Mouse (Mus musculus) midbrain, embryonic 15.5 days (tissue): ENCODE data around the gene Fbxl19. TPM values are rescaled to one million over a fixed set of nuclear protein-coding genes. Genes with fewer than 3 reads are reported as not detected.

Experiments used
- ATAC-seq: fragments of 200-750 bp; cut with Nextera tagmentation; replicated peaks from 2 replicates; pipeline ENCODE4 v1.8.0; 2017; ENCODE audit warnings: moderate TSS enrichment
- H3K27ac ChIP-seq: fragments of 300-500 bp; sonication (generic); 2 replicates; pipeline ENCODE4 v1.5.1; 2015; ENCODE audit warnings: mild to moderate bottlenecking, inconsistent platforms
- H3K27me3 ChIP-seq: fragments of 300-500 bp; sonication (generic); replicated peaks from 2 replicates; pipeline ENCODE4 v1.6.1; 2015; ENCODE audit warnings: inconsistent platforms
- H3K36me3 ChIP-seq: fragments of 300-500 bp; sonication (generic); replicated peaks from 2 replicates; pipeline ENCODE4 v1.6.1; 2015; ENCODE audit warnings: inconsistent platforms
- H3K4me1 ChIP-seq: fragments of 300-500 bp; sonication (generic); 2 replicates; pipeline ENCODE4 v1.6.1; 2015; ENCODE audit warnings: inconsistent platforms
- H3K4me2 ChIP-seq: fragments of 300-500 bp; sonication (generic); 2 replicates; pipeline ENCODE4 v1.6.1; 2015; ENCODE audit warnings: inconsistent platforms, mild to moderate bottlenecking, moderate library complexity
- H3K4me3 ChIP-seq: fragments of 300-500 bp; sonication (generic); 2 replicates; pipeline ENCODE4 v1.5.1; 2015; ENCODE audit warnings: mild to moderate bottlenecking, inconsistent platforms
- H3K9ac ChIP-seq: fragments of 300-500 bp; sonication (generic); 2 replicates; pipeline ENCODE4 v1.6.1; 2015; ENCODE audit warnings: mild to moderate bottlenecking, inconsistent platforms
- H3K9me3 ChIP-seq: fragments of 300-500 bp; sonication (generic); 2 replicates; pipeline ENCODE4 v1.6.1; 2016; ENCODE audit warnings: inconsistent platforms
- WGBS: fragments of 180-500 bp; shearing (Covaris S2); methylation state at CpG from one replicate; pipeline ENCODE4 v1.1.7; 2015; ENCODE audit warnings: mixed read lengths; 5-methylcytosine and 5-hydroxymethylcytosine counted together
- polyA plus RNA-seq: library from polyadenylated mRNA; unstranded; fragments of >200 nt; fragmentation: Nextera tagmentation; extraction: Ambion mirVana; gene quantifications from 2 replicates; pipeline ENCODE4 v1.2.1, GENCODE M21; 2015

The Fbxl19 gene
- polyA plus RNA-seq, 1 experiment from 2014 or later = 10.8 TPM

DNA sequence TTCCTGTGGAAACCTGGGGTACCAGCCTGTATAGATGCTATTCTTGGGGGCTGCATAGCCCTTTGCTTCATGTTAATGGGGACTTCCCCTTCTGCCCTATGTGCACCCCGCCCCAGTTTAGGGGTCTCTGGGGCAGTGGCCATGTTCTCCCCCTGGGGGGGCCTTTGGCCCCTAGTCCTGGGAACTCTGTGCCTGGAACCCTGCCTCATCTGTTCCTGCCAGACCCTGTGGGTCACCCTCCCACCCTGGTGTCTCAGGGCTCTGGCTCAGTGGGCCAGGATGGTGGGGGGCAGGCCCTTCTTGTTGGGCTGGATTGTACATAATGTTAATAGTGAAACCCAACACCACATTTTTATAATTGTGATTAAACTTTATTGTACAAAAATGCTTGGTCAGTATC, 55.4 kb downstream of the Fbxl19 start:
- H3K9me3 ChIP-seq = no peaks in the 10 kb centered on the region
- H3K4me1 ChIP-seq = peaks cover 9% of the 10 kb centered on the region
- no peaks in the 10 kb centered on the region for H3K27me3 ChIP-seq
- no peak for ATAC-seq
- no peak overlapping the region for H3K9ac ChIP-seq
- H3K27ac ChIP-seq = no peak overlapping the region
- H3K4me2 ChIP-seq = no peak overlapping the region
- no peak overlapping the region for H3K4me3 ChIP-seq
- H3K36me3 ChIP-seq = peaks cover 47% of the 10 kb centered on the region
- 94% methylated on average over 1 of the region's 1 CpGs for WGBS

DNA sequence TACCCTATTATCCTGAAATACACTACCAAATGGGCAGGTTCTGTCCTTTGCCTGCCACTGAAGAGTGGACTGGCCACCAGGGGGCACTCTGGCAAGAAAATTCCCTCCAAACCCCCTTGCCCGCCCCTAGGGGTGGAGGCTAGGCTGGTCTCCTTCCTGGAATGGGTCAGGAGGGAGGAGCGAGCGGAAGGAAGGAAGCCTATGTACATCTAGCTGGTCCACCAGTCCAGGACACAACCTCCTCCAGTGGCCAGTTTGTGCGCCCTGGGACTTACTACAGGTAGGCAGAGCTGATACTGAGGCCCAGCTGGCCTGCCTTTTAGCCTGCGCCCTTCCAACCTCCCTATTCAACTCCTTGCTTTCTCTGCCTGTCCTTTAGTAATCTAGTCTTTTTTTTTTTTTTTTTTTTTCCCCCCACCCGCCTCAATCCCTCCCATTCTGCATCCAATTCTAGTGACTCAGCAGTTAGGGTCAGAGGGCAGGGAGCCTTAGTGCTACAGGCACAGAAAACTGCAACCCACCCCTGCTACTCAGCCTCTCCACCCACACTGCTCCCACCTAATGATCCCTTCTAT, 56.2 kb downstream of the Fbxl19 start, which contains the start of gene Hsd3b7:
Hsd3b7 (plus strand) TSS at position 170 of the 575 bp plus-strand sequence.
- ATAC-seq = peak; percentile 66
- 29% methylated on average over 6 of the region's 6 CpGs for WGBS
- Histone ChIP-seq H3K4me2 (peak within 1 kb of the TSS; percentile 28; the same call in 1 of the 2 replicates), H3K36me3 (peaks cover 40% of the 10 kb centered on the region), H3K27me3 (no peaks in the 10 kb centered on the region), H3K9ac (no peak within 1 kb of the TSS; the same call in 1 of the 2 replicates), H3K4me1 (peaks cover 9% of the 10 kb centered on the region), H3K27ac (peak within 1 kb of the TSS; percentile 60), H3K4me3 (no peak within 1 kb of the TSS), H3K9me3 (no peaks in the 10 kb centered on the region)

DNA sequence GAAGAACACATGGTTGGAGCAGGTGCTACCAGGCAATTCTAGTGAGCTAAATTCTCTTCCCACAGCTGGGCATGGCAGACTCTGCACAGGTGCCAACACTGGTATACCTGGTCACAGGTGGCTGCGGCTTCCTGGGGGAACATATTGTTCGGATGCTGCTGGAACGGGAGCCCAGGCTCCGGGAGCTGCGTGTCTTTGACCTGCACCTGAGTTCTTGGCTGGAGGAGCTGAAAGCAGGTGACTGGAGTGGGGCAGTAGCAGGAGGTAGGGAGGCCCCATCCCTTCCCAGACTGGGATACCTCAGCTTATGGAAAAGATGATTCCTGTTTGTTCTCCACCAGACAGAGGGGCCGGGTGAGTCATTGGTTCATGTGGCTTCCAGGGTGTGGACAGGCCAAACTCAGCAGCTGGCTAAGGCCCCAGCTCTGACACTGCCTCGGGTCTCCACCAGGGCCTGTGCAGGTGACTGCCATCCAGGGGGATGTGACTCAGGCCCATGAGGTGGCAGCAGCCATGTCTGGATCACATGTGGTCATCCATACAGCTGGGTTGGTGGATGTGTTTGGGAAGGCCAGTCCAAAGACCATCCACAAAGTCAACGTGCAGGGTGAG, 56.8 kb downstream of the Fbxl19 start:
- Histone ChIP-seq H3K27me3 (no peaks in the 10 kb centered on the region), H3K9me3 (no peaks in the 10 kb centered on the region), H3K27ac (peak overlapping the region; percentile 60; the same call in 1 of the 2 replicates), H3K9ac (no peak overlapping the region), H3K4me2 (peak overlapping the region; percentile 28; the same call in 1 of the 2 replicates), H3K36me3 (peaks cover 34% of the 10 kb centered on the region), H3K4me3 (no peak overlapping the region), H3K4me1 (peaks cover 9% of the 10 kb centered on the region)
- WGBS = 93% methylated on average over 8 of the region's 8 CpGs
- 0 out of 2 replicates have a peak, but pooled peaks have one; percentile 15 for ATAC-seq

- H3K4me2 ChIP-seq = no peak overlapping the region
- no peaks in the 10 kb centered on the region for H3K27me3 ChIP-seq
- WGBS = 90% methylated on average over 17 of the region's 17 CpGs
- no peak for ATAC-seq
- peaks cover 28% of the 10 kb centered on the region for H3K36me3 ChIP-seq
- H3K27ac ChIP-seq = no peak overlapping the region
- H3K4me1 ChIP-seq = peaks cover 9% of the 10 kb centered on the region
- H3K9me3 ChIP-seq = no peaks in the 10 kb centered on the region
- H3K4me3 ChIP-seq = no peak overlapping the region
- no peak overlapping the region for H3K9ac ChIP-seq
Observed at GRCm38 (mm10) chr7:127802313-127802712, 58.0 kb downstream of the Fbxl19 start.

GRCm38 (mm10) chr7:127808821-127809220, 64.5 kb downstream of the Fbxl19 start:
- Histone ChIP-seq H3K4me2 (no peak overlapping the region), H3K27ac (no peak overlapping the region), H3K4me3 (no peak overlapping the region), H3K36me3 (peaks cover 30% of the 10 kb centered on the region), H3K9me3 (no peaks in the 10 kb centered on the region), H3K27me3 (no peaks in the 10 kb centered on the region), H3K4me1 (no peaks in the 10 kb centered on the region), H3K9ac (no peak overlapping the region)
- WGBS = 75% methylated on average over 5 of the region's 5 CpGs
- ATAC-seq = no peak

GRCm38 (mm10) chr7:127809846-127810245, 65.5 kb downstream of the Fbxl19 start:
- Histone ChIP-seq H3K4me3 (no peak overlapping the region), H3K27me3 (no peaks in the 10 kb centered on the region), H3K36me3 (peaks cover 38% of the 10 kb centered on the region), H3K4me1 (no peaks in the 10 kb centered on the region), H3K9me3 (no peaks in the 10 kb centered on the region), H3K27ac (no peak overlapping the region), H3K4me2 (no peak overlapping the region), H3K9ac (no peak overlapping the region)
- ATAC-seq = no peak
- WGBS = 81% methylated on average over 1 of the region's 1 CpGs

DNA sequence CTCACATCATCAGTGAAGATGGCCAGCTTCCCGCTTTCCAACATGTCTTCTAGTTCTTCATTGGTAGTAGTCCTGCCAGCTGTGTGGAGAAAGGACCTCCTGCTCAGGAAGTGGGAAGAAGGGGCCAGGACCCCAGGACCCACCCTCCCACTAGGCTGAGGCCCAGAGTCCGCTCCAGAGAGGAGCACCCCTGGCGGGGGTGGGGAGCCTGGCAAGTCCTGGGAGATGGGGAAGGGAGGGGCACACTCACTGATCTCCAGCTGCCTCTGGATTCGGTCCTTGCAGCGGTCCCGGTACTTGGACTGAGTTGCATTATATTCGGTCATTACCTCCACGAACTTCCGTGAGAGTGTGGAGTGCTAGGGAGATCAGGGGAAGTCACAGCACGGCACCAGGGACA, 66.3 kb downstream of the Fbxl19 start:
- H3K9me3 ChIP-seq = no peaks in the 10 kb centered on the region
- no peak overlapping the region for H3K4me2 ChIP-seq
- ATAC-seq = no peak
- no peak overlapping the region for H3K4me3 ChIP-seq
- H3K27ac ChIP-seq = no peak overlapping the region
- 82% methylated on average over 10 of the region's 10 CpGs for WGBS
- no peaks in the 10 kb centered on the region for H3K27me3 ChIP-seq
- no peak overlapping the region for H3K9ac ChIP-seq
- no peaks in the 10 kb centered on the region for H3K4me1 ChIP-seq
- H3K36me3 ChIP-seq = peaks cover 38% of the 10 kb centered on the region

DNA sequence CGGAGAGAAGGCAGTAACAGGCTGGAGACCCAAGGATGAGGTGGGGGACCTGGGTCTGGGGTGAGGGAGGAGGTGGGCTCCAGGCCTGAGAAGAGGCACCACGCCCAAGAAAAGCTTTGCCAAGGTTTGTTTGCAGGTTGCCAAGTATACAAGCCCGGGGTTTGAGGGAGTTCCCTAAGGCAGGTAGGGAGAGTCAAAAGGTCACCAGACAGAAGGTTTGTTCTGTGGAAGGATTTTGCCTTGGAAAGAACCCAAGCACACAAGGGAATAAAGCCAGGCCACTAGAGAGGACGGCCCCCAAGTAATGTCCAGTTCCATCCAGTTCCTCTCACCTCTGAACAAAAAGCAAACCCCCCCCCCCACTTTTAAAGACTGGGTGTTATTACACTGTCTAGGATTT, 66.9 kb downstream of the Fbxl19 start:
- WGBS = 90% methylated on average over 4 of the region's 4 CpGs
- no peak overlapping the region for H3K4me2 ChIP-seq
- no peak for ATAC-seq
- H3K27me3 ChIP-seq = no peaks in the 10 kb centered on the region
- H3K36me3 ChIP-seq = peaks cover 38% of the 10 kb centered on the region
- H3K9ac ChIP-seq = no peak overlapping the region
- H3K9me3 ChIP-seq = no peaks in the 10 kb centered on the region
- H3K4me3 ChIP-seq = no peak overlapping the region
- no peaks in the 10 kb centered on the region for H3K4me1 ChIP-seq
- no peak overlapping the region for H3K27ac ChIP-seq

- peaks cover 33% of the 10 kb centered on the region for H3K36me3 ChIP-seq
Observed at GRCm38 (mm10) chr7:127812292-127812691, 67.9 kb downstream of the Fbxl19 start.

DNA sequence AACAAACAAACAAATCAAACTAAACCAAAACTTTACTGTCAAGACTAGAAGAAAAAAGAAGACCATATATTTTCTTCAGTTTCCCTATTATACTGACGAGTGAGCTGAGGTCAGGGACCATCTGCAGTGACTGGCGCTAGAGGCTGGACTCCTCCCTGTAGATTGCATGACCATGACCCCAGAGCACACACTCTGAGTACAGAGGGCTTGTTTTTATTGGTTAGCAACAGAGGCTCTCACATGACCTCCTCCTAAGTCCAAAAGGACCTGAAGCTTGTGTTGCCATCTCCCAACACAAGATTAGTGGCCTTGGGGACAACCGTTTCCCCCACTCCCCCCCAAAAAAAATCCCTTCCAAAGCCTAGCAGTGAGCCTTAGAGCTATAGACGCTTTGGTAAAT, 69.5 kb downstream of the Fbxl19 start:
- 92% methylated on average over 4 of the region's 4 CpGs for WGBS
- H3K4me2 ChIP-seq = no peak overlapping the region
- ATAC-seq = no peak
- no peak overlapping the region for H3K9ac ChIP-seq
- H3K4me1 ChIP-seq = no peaks in the 10 kb centered on the region
- H3K9me3 ChIP-seq = no peaks in the 10 kb centered on the region
- H3K36me3 ChIP-seq = peaks cover 27% of the 10 kb centered on the region; the same call in 1 of the 2 replicates
- H3K4me3 ChIP-seq = no peak overlapping the region
- H3K27me3 ChIP-seq = no peaks in the 10 kb centered on the region
- no peak overlapping the region for H3K27ac ChIP-seq

More at GRCm38 (mm10) chr7:127812292-127812691, 67.9 kb downstream of the Fbxl19 start:
- Histone ChIP-seq H3K4me2 (no peak overlapping the region), H3K9me3 (no peaks in the 10 kb centered on the region), H3K4me1 (no peaks in the 10 kb centered on the region), H3K27ac (no peak overlapping the region), H3K9ac (no peak overlapping the region), H3K27me3 (no peaks in the 10 kb centered on the region), H3K4me3 (no peak overlapping the region)
- ATAC-seq = no peak
- 91% methylated on average over 3 of the region's 3 CpGs for WGBS

- no peaks in the 10 kb centered on the region for H3K4me1 ChIP-seq
- H3K9ac ChIP-seq = no peak overlapping the region
- peaks cover 27% of the 10 kb centered on the region; the same call in 1 of the 2 replicates for H3K36me3 ChIP-seq
- no peak overlapping the region for H3K27ac ChIP-seq
- no peak for ATAC-seq
- no peak overlapping the region for H3K4me3 ChIP-seq
- no peak overlapping the region for H3K4me2 ChIP-seq
- H3K9me3 ChIP-seq = no peaks in the 10 kb centered on the region
- H3K27me3 ChIP-seq = no peaks in the 10 kb centered on the region
- WGBS = 87% methylated on average over 19 of the region's 19 CpGs
Observed at GRCm38 (mm10) chr7:127814241-127814921, 70.0 kb downstream of the Fbxl19 start.

- Histone ChIP-seq H3K27ac (no peak overlapping the region), H3K9me3 (no peaks in the 10 kb centered on the region), H3K27me3 (no peaks in the 10 kb centered on the region), H3K4me2 (no peak overlapping the region), H3K4me3 (no peak overlapping the region), H3K4me1 (no peaks in the 10 kb centered on the region), H3K9ac (no peak overlapping the region), H3K36me3 (peaks cover 27% of the 10 kb centered on the region; the same call in 1 of the 2 replicates)
- ATAC-seq = no peak
- 93% methylated on average over 15 of the region's 15 CpGs for WGBS
Observed at GRCm38 (mm10) chr7:127815116-127815665, 70.8 kb downstream of the Fbxl19 start.
